Mouse (Mus musculus) frontal cortex, postnatal 36 days (tissue): Measurements from ENCODE around the gene Casp8.
"Not testable (repeated sequence)": the region's sequence is repeated elsewhere in the genome, so short reads cannot be mapped to it uniquely, and the experiment has no call there.

ENCODE experiments used
- DNase-seq, 2 experiments: peaks; one replicate each; pipeline ENCODE4 v3.0.0; 2022; ENCODE audit warnings: low spot score in 2 of 2

The Casp8 gene

DNA sequence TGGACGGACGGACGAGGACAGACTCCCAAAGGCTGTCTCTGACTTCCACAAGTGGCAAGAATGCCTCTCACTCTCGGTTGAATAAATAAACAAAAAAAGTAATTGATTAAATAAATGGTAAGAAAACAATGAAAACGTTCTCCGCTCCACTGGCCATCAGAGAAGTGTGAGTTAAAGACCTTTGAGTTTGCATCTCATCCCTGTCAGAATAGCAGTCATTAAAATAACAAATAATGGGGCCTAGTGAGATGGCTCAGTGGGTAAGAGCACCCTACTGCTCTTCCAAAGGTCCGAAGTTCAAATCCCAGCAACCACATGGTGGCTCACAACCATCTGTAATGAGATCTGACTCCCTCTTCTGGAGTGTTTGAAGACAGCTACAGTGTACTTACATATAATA, 5.5 kb downstream of the Casp8 start:
- not testable (repeated sequence) for DNase-seq

DNA sequence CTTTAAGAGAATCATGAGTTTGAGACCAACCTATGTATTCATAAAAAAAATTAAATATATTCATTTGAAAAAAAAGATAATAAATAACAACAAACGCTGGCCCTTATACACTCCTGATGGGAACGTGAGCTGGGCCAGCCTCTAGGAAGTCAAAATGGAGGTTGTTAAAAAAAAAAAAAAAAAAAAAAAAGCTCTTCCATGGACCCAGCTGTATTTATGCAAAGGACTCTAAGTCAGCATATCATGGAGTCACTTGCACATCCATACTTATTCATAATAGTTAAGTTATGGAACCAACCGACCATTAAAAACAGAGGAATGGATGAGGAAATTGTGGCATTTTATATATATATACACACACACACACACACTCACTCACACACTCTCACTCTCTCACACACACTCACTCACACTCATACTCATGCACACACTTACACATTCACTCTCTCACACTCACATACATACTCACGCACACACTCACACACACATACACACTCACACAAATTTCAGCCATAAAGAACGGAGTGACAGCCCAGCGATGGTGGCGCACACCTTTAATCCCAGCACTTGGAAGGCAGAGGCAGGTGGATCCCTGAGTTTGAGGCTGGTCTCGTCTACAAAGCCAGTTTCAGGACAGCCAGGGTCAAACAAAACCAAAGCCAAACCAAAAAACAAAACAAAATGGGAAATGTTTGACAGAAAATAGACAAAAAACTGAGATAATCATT, 6.5 kb downstream of the Casp8 start:
- DNase-seq, result no peak

DNA sequence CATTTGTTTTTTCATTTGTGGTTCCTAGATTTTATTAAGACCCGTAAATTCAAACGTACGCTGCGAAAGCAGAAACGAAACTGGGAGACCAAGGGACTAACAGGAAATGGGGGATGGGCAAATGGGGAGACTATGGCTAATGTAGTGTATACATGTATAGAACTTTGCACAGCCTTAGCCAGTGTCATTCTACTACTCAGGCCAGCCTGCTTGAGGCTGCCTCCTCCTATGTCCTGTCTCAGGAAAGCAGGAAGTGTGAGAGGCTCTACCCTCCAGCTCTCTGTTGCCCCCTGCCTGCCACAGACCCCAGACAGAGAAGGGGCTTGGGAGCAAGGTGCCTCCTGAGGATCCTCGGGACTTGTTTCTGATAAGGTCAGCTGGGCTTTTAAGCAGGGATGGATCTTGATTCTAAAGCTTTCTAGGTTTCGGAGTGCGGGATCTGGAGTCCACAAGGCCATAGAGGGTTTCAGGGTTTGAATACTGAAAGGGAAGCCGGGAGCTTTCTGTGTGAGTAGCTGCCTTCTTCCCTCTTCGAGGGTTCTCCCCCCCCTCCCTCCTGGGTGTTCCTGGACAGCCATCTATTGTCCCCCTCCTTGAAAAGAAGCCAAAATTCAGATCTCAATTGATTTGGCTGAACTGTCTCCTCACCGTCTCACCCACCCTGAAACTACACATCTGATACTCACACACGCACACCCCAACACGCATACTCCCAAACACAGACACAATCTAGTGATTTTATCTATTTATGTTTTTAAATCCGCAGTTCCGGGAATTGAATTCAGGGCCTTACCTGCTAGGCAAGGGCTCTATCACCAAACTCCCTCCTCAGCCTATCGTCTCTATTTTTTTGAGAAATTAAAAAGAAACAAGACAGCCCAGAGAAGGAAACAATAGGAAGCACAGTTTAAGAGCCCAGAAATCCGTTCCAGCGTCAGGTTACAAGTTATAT, 7.4 kb downstream of the Casp8 start:
- DNase-seq, result no peak

DNA sequence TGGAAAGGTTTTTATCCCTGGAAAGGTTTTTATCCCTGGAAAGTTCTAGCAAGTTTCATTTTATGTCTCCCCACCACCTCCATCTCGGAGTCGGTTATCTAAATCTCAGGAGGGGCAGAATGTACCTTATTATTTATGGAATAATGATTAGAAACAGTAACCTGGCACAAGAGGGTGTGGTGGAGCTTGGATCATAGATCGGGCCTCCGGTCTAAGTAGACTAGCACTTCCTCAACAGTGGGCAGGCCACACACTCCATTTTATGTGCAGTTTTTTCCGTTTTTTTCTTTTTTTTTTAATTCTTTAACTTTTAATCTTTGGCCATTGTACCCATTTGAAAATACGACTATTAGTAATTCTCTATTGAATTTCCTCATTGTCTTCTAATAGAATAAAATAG, 8.4 kb downstream of the Casp8 start:
- no peak for DNase-seq

DNA sequence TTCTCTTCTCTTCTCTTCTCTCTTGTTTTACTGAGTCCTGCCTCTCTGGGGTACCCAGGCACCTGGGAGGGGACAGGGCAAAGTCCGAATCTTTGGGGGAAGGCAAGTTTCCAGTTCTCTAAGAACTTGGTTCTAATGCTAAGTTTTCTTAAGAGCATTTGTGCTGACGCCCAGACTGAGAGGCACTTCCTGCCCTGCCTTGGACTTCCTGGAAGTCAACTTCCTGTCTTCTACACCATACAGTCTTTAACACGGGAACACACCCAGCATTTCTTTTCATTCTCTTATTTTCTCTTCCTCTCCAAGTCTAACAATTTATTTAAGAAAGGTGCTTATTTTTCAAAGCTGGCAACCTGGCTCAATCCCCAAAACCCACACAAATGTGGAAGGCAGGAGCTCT, 11.5 kb downstream of the Casp8 start:
- DNase-seq, result no peak

DNA sequence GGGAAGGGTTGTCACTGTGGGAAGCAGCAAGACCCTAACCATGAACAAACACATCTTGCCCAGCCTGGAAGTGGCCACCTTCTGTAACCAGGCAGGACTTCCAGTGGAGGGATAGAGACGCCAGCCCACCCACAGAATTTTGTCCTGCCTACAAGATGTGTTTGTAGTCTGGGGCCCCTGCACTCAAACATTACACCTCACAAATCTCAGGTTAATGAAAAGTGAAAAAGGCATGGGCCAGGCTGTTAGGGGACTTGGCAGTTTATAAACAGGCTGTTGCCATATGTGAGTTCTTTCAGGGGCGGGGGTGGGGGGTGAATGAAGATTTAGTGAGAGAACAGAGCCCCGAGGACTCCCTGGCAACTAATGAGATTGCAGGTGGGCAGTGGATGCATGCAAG, 31.1 kb downstream of the Casp8 start:
- DNase-seq, result no peak

DNA sequence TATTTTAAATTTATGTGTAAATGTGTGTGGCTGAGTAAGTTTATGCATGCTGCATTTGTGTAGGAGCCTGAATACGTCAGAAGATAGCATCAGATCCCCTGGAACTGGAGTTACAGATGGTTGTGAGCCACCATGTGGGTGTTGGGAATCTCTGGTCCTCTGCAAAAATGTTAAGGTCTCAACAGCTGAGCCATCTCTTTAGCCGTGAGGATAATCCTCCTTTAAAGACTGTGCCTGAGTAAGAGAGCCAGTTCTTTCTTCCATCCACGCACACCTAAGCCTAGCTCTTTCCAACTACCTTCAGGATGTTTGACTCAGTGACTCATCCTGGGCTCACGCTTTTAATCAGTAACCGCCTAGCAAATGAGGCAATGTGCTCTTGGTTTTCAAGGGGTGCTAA, 35.6 kb downstream of the Casp8 start:
- peak; percentile 40 to 63 for DNase-seq

DNA sequence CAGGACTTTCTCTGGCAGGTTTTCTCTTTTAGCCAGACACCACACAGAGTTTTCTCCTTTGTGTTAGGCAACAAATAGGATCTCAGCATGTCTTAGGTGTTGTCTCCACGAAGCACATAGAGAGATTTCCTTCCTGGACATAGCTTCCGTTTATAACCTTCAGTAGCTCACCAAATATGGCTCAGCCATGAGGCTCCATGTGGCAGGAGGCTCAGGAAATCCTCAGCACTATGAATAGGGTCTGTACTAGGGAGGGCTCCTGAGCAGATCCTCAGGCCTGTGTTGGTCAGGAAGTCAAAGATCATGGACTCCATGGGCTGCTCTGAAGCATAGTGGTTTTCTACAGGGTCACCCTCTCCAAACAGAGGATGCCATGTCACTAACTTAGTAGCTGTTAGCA, 37.0 kb downstream of the Casp8 start:
- no peak for DNase-seq

DNA sequence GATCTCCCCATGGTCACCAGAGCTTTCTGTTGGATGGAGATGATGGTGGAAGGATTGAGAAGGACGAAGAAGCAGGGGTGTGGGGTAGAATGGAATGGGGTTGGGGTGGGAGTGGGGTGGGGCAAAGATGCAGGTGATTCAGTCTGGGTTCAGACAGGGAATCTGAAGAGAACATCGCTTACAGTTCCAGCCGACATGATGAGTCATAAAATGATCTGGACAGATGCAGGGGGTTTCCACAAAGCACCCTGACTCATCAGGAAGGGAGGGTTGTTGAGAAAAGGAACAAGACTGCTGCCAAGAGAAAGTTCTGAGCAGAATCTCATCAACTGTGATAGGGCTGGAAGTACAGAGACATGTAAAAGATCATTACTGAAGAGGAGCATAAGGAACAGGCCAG, 61.6 kb downstream of the Casp8 start:
- peak; percentile 11 to 15 for DNase-seq

DNA sequence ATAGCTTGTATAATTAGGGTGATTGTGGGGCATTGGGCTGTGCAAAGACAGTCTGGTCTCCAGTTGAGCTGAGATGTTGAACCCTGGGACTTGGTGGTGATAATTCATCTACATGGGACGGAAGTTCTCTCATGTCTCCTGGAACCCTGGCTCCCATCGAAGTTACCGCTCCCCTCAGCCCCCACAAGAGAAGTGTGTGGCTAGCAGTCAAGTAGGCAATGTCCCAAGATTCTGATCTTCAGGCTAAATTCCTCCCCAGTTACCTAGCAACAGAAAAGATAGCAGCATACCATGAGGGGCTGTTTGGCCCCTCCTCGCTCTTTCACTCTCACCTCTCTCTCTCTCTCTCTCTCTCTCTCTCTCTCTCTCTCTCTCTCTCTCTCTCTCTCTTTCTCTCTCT, 64.0 kb downstream of the Casp8 start:
- not testable (repeated sequence) for DNase-seq

DNA sequence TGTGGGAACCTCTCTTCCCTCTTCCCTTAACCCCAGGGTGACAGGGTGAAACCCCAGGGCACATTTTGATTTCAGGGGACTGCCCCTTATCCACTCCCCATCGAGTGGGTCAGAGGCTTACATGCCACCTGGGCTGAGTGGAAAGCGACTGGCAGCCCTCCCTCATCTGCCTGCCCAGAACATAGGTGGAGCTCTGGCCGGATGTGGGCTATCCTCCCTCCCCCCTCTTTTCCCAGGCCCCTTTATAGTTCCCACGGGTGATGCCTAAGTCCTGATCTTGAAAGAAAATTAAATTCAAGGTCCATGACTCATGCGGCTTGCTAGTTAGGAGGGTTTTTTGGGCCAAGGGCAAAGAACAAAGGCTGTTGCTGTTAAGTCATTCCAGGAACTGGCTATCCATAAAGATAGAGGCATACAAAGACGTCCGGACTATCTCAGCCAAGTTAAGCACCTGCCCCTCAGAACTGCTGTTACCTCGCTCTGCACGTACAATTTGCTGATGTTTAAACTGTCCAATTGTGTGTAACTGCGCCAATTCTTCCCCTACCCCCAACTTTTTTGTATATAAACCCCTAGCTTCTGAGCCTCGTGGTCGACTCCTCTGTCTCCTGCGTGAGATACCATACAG, 64.7 kb downstream of the Casp8 start:
- DNase-seq, result not testable (repeated sequence)

DNA sequence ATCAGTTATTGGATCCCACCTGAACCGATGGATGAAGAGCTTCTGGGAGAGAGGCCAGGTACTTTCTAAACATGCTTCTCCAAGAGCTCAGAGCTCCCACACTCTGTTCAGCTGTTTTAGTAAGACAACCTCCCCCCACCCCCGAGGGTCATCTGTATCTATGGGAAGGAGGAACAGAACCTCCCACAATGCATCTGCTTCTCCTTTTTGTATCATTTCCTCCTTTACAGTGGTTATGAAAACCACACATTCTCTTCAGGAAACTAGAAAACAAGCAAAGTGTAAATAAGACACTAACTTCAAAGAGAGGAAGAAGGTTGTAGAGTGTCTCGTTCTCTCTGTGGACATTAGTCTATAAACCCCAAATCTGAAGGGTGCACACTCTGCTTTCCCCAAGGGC, 65.4 kb downstream of the Casp8 start:
- not testable (repeated sequence) for DNase-seq

DNA sequence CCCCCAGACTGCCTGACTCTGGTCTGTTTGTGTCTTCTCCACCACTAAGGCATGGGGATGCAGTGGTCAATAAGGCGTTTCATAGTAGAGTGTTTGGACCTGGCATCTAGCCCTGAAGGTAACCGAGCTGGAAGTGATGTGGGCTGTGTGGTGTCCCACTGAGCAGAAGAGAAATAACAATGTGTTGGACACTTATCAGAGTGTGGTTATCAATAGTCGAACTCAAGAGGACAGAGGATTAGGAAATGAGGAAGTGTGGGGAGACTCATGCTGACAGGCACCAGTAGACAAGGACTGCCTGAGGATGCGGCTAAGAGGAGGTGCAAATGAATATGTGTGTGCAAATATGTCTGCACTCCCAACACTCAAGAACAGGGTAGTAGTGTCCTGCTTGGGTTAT, 81.3 kb downstream of the Casp8 start:
- not testable (repeated sequence) for DNase-seq

DNA sequence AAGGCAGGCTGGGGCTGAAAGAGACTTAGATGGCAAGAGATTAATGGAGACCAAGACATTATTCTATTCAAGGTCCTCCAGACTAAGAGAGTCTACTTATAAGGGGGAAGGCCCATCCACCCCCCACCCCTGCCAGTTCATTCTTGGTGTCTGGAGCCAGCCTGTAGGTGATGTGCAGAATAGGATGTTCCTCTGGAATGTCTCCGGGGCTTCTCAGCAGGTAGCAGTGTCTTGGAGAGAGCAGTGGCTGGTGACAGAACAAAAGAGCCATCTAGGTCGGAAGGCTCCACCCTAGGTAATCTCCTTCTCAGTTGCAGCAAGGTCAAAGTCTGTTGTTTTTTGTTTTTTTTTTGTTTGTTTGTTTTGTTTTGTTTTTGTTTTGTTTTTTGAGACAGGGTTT, 84.1 kb downstream of the Casp8 start:
- not testable (repeated sequence) for DNase-seq

DNA sequence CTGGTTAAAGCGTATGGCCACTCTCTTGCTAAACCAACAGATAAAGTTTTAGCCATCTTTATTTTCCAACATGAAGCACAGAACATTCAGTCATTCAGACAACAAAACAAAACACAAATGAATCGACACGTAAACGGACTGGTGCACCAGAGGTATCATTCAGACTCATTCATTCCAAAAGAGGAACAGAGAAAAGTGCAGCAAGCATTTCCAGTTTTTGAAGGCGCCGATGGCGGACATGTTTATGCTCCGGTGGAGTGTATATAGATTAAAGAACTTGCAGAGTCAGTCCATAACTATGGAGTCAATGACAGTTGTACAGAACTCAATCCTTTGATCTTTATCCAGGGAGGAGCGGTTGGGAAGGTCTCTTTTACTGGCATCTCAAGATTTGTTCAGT, 88.1 kb downstream of the Casp8 start:
- not testable (repeated sequence) for DNase-seq

DNA sequence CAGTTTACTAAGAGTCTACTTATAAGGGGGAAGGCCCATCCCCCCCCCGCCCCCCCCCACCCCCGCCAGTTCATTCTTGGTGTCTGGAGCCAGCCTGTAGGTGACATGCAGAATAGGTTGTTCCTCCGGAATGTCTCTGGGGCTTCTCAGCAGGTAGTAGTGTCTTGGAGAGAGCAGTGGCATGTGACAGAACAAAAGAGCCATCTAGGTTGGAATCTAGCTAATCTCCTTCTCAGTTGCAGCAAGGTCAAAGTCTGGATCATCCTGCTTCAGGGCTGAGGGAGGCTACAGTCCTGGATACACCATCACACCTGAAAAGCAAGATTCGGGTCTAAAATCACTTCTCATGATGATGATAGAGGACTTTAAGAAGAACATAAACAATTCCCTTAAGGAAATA, 90.5 kb downstream of the Casp8 start:
- DNase-seq, result no peak

DNA sequence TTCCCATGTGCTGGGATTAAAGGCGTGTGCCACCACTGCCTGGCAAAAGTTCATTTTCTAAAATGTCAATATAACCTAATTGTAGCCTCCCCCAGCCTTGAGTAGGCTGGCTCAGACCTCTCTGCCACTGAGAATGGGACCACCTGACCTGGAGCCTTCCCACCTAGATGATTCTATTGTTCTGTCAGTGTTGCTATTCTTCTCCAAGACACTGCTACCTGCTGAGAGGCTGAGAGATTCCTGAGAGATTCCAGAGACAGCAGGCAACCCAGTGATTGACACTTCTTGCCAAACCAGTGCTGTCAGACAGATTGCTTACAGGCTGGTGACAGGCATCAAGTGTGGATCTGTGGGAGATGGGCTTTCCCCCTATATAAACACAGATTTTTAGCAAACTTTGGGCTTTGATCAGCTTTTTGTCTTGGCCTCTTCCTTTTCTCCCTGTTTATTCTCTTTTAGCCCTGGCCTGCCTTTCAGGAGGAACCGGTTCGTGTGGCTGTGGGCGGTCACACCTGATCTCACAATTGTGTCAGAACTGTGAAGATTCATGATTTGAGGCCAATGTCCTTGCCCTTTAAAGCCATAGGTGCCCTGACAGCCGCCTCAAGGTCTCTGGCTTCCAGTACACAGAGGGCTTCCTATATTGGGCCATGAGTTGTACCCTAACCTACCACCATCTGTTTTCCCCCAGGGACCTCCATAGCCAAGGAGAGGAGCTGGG, 94.8 kb downstream of the Casp8 start:
- DNase-seq, result no peak

DNA sequence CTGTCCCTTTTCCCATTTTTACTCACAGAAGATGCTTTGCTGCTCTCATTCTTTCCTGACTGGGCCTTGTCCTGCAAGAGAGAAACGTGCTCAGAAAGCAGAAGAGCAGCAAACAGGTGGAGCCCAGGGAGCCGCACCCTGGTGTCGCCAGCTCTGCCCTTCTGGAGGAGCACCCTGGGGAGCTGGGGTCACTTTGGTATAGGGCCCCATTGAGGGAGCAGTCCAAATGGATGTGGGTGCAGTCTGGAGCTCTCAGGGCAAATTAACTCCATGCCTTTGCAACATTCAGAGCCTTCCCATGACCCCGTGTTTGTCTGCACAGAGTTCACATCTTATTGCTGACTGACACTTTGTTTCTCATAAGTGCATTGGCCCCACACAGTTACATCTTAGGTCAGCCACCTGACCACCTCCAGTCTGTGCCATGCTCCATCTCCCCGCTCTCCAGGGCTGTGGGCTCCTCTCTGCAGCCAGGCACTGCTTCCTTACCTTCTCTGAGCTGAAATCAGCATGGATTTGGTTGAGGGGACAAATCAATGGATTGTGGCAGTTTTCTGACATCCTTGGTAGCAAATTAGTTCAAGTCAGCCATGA, 95.6 kb downstream of the Casp8 start:
- not testable (repeated sequence) for DNase-seq

DNA sequence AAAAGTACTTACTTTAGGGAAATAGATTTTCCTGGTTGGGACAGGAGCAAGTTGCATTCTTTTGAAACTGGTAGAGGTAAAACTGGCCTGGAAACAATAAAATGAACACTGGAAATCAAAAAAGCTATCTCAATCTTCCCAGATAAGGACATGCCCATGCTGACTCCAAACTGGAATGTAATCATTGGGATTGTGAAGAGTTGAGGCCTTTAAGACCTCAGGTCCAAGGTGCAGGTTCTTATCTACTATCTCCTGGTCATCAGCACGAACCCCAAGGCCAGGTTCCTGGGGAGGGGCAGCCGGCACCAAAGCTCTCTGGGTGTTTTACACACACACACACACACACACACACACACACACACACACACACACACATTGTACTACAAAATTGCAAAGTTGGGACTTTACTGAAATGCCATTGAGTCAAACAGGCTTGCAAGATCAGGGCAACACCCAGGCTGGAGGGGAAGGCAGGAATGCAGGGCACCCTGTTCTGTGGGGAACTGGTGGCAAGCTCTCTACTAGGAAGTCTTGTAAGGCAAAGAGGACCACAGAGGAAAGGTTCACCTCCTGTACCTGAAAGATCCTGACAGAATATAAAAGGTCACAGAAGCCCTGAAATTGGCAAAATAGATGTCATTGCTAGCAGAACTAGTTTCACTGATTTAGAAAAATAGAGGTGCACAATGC, 96.5 kb downstream of the Casp8 start:
- not testable (repeated sequence) for DNase-seq

DNA sequence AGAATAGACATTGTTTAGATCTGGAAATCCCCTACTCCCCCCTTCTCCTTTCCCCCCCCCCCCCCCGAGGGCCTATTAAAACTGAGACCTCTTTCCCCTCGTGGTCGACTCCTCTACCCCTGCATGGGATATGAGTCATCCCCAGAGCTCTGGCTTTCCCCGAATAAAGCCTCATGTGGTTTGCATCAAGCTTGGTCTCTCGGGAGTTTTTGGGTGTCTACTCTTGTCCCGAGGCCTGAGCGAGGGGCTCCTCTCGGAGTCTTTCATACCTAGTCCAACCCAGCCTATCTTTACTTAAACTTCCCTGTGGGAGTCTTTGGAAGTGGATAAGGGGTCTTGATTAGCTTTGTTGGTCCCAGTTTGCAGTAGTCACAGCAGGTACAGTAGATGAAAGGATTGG, 97.2 kb downstream of the Casp8 start:
- DNase-seq, result not testable (repeated sequence)
